Mouse (Mus musculus) liver, embryonic 13.5 days (tissue): ENCODE data around the gene Gm16253. TPM values are rescaled to one million over a fixed set of nuclear protein-coding genes. Genes with fewer than 3 reads are reported as not detected.

Experiments
- ATAC-seq: fragments of 200-750 bp; cut with Nextera tagmentation; 2 replicates; pipeline ENCODE4 v1.8.0; 2017; ENCODE audit warnings: low read depth, mild to moderate bottlenecking, moderate number of reproducible peaks, moderate library complexity
- DNase-seq: peaks from one replicate; pipeline ENCODE4 v3.0.0; 2022
- H3K27ac ChIP-seq: fragments of 300-500 bp; sonication (generic); 2 replicates; pipeline ENCODE4 v1.5.1; 2015; ENCODE audit warnings: moderate library complexity, mild to moderate bottlenecking, inconsistent platforms
- H3K27me3 ChIP-seq: fragments of 300-500 bp; sonication (generic); 2 replicates; pipeline ENCODE4 v1.6.1; 2015; ENCODE audit warnings: mild to moderate bottlenecking, inconsistent platforms
- H3K36me3 ChIP-seq: fragments of 300-500 bp; sonication (generic); 2 replicates; pipeline ENCODE4 v1.6.1; 2015; ENCODE audit warnings: mild to moderate bottlenecking, inconsistent platforms
- H3K4me1 ChIP-seq: fragments of 300-500 bp; sonication (generic); replicated peaks from 2 replicates; pipeline ENCODE4 v1.6.1; 2015; ENCODE audit warnings: inconsistent platforms
- H3K4me2 ChIP-seq: fragments of 300-500 bp; sonication (generic); 2 replicates; pipeline ENCODE4 v1.6.1; 2015; ENCODE audit warnings: inconsistent platforms, mild to moderate bottlenecking, moderate library complexity
- H3K4me3 ChIP-seq: fragments of 300-500 bp; sonication (generic); replicated peaks from 2 replicates; pipeline ENCODE4 v1.5.1; 2015; ENCODE audit warnings: mild to moderate bottlenecking, inconsistent platforms
- H3K9ac ChIP-seq: fragments of 300-500 bp; sonication (generic); 2 replicates; pipeline ENCODE4 v1.6.1; 2015; ENCODE audit warnings: mild to moderate bottlenecking, inconsistent platforms
- H3K9me3 ChIP-seq: fragments of 300-500 bp; sonication (generic); replicated peaks from 2 replicates; pipeline ENCODE4 v1.6.1; 2016; ENCODE audit warnings: inconsistent platforms
- WGBS: fragments of 180-500 bp; shearing (Covaris S2); methylation state at CpG from one replicate; pipeline ENCODE4 v1.1.7; 2015; ENCODE audit not compliant: insufficient replicate concordance; 5-methylcytosine and 5-hydroxymethylcytosine counted together
- polyA plus RNA-seq: library from polyadenylated mRNA; unstranded; fragments of >200 nt; fragmentation: Nextera tagmentation; extraction: Ambion mirVana; gene quantifications from 2 replicates; pipeline ENCODE4 v1.2.1, GENCODE M21; 2015

Gene Gm16253
- polyA plus RNA-seq = 0.29 TPM in 1 of 2 replicates, not detected in the other

- 18% methylated on average over 17 of the region's 17 CpGs for WGBS
- ATAC-seq = peak; percentile 85
- Histone ChIP-seq H3K9me3 (no peaks in the 10 kb centered on the region), H3K4me1 (peaks cover 67% of the 10 kb centered on the region), H3K27ac (peak within 1 kb of the TSS; percentile 72), H3K27me3 (no peaks in the 10 kb centered on the region), H3K36me3 (no peaks in the 10 kb centered on the region), H3K4me2 (peak within 1 kb of the TSS; percentile 71), H3K4me3 (peak within 1 kb of the TSS; percentile 45), H3K9ac (peak within 1 kb of the TSS; percentile 59)
- peak; percentile 76 for DNase-seq
These were observed at the start of gene Gm16253 for GRCm38 (mm10) chr3:96576690-96577541. TSS of gene Gm16253 (plus strand) at chr3:96576984.

DNA sequence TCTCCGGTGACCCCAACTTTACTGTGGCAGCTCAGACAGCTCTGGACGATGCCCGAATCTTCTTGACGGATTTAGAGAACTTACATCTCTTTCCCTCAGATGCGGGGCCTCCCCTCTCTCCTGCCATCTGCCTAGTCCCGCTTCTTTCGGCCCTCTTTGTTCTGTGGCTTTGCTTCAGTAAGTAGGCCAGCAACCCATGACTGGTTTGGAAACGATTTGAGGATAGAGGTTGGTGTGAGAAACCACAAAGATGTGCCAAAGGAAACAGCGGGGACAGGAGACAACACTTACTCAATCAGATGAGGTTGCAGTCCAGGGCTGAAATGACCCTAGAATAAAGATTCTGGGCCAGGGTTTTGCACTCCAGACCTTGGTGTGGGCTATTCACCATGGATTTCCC lies 48.3 kb upstream of the Gm16253 start:
- no peaks in the 10 kb centered on the region for H3K36me3 ChIP-seq
- H3K9me3 ChIP-seq = no peaks in the 10 kb centered on the region
- no peak overlapping the region for H3K9ac ChIP-seq
- DNase-seq (no peak), ATAC-seq (no peak)
- no peak overlapping the region for H3K27ac ChIP-seq
- H3K4me1 ChIP-seq = peaks cover 8% of the 10 kb centered on the region; the same call in 1 of the 2 replicates
- no peak overlapping the region for H3K4me3 ChIP-seq
- H3K4me2 ChIP-seq = no peak overlapping the region
- peaks cover 68% of the 10 kb centered on the region for H3K27me3 ChIP-seq
- WGBS = 36% methylated on average over 9 of the region's 9 CpGs

DNA sequence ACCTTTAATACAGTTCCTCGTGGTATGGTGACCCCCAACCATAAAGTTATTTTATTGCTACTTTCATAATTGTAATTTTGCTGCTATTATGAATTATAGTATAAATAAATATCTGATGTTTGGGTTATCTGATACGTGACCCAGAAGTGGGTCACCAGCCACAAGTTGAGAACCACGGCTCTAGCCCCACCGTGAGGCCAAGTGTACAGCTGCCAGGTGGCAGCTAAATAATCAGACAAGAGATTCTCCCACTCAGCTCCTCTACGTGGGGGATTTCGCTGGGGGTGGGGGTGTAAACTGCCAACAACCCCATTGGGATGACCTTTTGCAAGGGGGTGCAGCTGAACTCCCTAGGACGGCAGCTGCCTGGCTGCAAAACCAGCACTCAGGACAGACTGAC lies 44.7 kb upstream of the Gm16253 start:
- H3K27ac ChIP-seq = no peak overlapping the region
- H3K4me3 ChIP-seq = no peak overlapping the region
- DNase-seq (no peak), ATAC-seq (no peak)
- peaks cover 38% of the 10 kb centered on the region for H3K27me3 ChIP-seq
- peaks cover 5% of the 10 kb centered on the region; the same call in 1 of the 2 replicates for H3K4me1 ChIP-seq
- 44% methylated on average over 7 of the region's 7 CpGs for WGBS
- H3K9ac ChIP-seq = no peak overlapping the region
- H3K36me3 ChIP-seq = no peaks in the 10 kb centered on the region
- H3K4me2 ChIP-seq = no peak overlapping the region
- no peaks in the 10 kb centered on the region for H3K9me3 ChIP-seq

GRCm38 (mm10) chr3:96534300-96534699 lies 42.5 kb upstream of the Gm16253 start:
- ATAC-seq = no peak
- WGBS = 47% methylated on average over 2 of the region's 2 CpGs
- peaks cover 16% of the 10 kb centered on the region for H3K27me3 ChIP-seq

GRCm38 (mm10) chr3:96539316-96539715 lies 37.5 kb upstream of the Gm16253 start:
- H3K27ac ChIP-seq = no peak overlapping the region
- ATAC-seq = no peak
- no peaks in the 10 kb centered on the region for H3K4me1 ChIP-seq
- H3K4me2 ChIP-seq = no peak overlapping the region
- H3K36me3 ChIP-seq = no peaks in the 10 kb centered on the region
- no peak for DNase-seq
- H3K4me3 ChIP-seq = no peak overlapping the region
- H3K27me3 ChIP-seq = peaks cover 4% of the 10 kb centered on the region; the same call in 1 of the 2 replicates
- H3K9me3 ChIP-seq = no peaks in the 10 kb centered on the region
- WGBS = 52% methylated on average over 2 of the region's 2 CpGs
- H3K9ac ChIP-seq = no peak overlapping the region

More at GRCm38 (mm10) chr3:96534300-96534699, 42.5 kb upstream of the Gm16253 start:
- no peaks in the 10 kb centered on the region for H3K9me3 ChIP-seq
- H3K9ac ChIP-seq = no peak overlapping the region
- no peak overlapping the region for H3K4me2 ChIP-seq
- no peak overlapping the region for H3K27ac ChIP-seq
- H3K4me1 ChIP-seq = no peaks in the 10 kb centered on the region
- H3K4me3 ChIP-seq = no peak overlapping the region
- no peaks in the 10 kb centered on the region for H3K36me3 ChIP-seq
- no peak for DNase-seq

DNA sequence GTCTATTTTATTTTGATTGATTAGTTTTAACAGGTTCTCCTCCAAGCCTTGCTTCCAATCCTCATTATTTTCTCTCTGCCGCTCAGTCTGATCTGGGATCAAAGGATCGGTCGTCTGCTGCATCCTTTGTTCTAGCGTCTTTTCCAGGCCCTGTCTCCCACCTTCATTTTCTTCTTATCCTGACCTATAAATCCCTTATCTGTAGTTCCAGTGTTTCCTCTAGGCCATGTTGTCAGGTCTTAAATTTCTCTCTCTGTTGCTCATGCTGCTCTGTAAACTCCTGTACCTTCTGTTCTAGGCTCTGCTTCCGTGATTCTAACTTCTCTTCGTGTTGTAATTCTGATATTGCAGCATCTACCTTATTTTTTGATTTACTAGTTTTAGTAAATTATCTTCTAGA lies 36.0 kb upstream of the Gm16253 start:
- Histone ChIP-seq H3K4me1 (no peaks in the 10 kb centered on the region), H3K27me3 (peaks cover 4% of the 10 kb centered on the region; the same call in 1 of the 2 replicates), H3K27ac (no peak overlapping the region), H3K36me3 (no peaks in the 10 kb centered on the region), H3K4me2 (no peak overlapping the region), H3K9ac (no peak overlapping the region), H3K4me3 (no peak overlapping the region), H3K9me3 (no peaks in the 10 kb centered on the region)
- DNase-seq = no peak
- 34% methylated on average over 6 of the region's 6 CpGs for WGBS
- no peak for ATAC-seq

DNA sequence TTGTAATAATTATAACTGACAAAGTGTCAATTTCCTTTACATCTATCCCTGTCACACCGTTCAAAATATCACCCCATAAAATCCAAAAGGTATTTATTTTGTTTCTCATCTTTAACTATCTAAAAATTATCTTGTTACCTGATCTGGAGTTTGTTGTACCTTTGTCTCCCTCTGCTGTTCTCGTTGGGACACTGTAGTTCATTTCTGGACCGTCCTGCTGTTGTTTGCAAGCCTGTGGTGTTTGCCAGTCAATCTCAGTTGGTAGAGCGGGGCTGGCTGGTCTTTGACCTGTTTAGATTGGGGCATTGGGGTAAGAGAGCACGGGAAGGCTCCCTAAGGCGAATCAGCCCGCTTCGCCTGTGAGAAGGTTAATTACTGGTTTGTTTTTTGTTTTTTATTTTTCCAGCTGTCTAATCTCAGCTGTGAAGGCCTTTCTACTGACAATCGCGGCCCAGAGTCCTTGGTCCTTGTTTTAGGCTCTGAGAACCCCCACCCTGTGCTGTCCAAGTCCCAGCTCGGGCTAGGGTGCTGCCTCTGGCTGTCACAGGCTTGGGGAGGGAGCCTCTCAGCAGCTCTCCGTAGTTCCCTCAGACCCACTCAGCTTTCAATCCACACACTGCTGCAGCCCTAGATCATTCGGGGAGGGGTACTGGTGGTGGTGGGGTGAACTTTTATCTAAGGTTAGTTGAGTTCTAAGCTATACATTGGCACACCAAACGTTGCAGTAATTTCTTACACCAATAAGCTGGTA lies 35.3 kb upstream of the Gm16253 start:
- H3K27me3 ChIP-seq = peaks cover 4% of the 10 kb centered on the region; the same call in 1 of the 2 replicates
- no peak overlapping the region for H3K4me3 ChIP-seq
- H3K9ac ChIP-seq = no peak overlapping the region
- no peak for DNase-seq
- H3K4me1 ChIP-seq = no peaks in the 10 kb centered on the region
- no peaks in the 10 kb centered on the region for H3K9me3 ChIP-seq
- no peak for ATAC-seq
- no peaks in the 10 kb centered on the region for H3K36me3 ChIP-seq
- WGBS = 29% methylated on average over 14 of the region's 14 CpGs
- H3K4me2 ChIP-seq = no peak overlapping the region
- H3K27ac ChIP-seq = no peak overlapping the region

GRCm38 (mm10) chr3:96542554-96542953 lies 34.2 kb upstream of the Gm16253 start:
- Histone ChIP-seq H3K27ac (no peak overlapping the region), H3K27me3 (peaks cover 4% of the 10 kb centered on the region; the same call in 1 of the 2 replicates), H3K4me3 (no peak overlapping the region), H3K36me3 (no peaks in the 10 kb centered on the region), H3K9ac (no peak overlapping the region), H3K4me2 (no peak overlapping the region), H3K4me1 (peaks cover 4% of the 10 kb centered on the region; the same call in 1 of the 2 replicates), H3K9me3 (no peaks in the 10 kb centered on the region)
- ATAC-seq (no peak), DNase-seq (no peak)
- WGBS = 67% methylated on average over 8 of the region's 8 CpGs

GRCm38 (mm10) chr3:96543345-96543744 lies 33.4 kb upstream of the Gm16253 start:
- Histone ChIP-seq H3K36me3 (no peaks in the 10 kb centered on the region), H3K27me3 (peaks cover 4% of the 10 kb centered on the region; the same call in 1 of the 2 replicates), H3K4me1 (peaks cover 6% of the 10 kb centered on the region; the same call in 1 of the 2 replicates), H3K9me3 (no peaks in the 10 kb centered on the region), H3K27ac (no peak overlapping the region), H3K9ac (no peak overlapping the region), H3K4me3 (no peak overlapping the region), H3K4me2 (no peak overlapping the region)
- ATAC-seq (no peak), DNase-seq (no peak)
- WGBS = 73% methylated on average over 11 of the region's 11 CpGs

DNA sequence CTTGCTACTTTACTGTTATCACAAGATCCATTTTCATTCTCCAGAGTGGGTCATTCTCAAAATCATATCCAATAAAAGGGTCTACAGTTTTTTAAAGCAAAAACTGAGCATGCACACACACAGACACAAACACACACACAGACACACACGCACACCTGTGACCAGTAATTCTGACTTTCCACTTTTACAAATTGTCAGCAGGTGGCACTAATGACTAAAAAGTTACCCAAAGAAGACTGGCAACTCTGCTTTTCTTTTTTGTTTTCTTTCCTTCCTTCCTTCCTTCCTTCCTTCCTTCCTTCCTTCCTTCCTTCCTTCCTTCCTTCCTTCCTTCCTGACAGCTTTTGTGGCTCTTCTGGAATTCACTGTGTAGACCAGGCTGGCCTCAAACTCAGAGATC lies 31.2 kb upstream of the Gm16253 start:
- 37% methylated on average over 1 of the region's 1 CpGs for WGBS
- H3K36me3 ChIP-seq = no peaks in the 10 kb centered on the region
- ATAC-seq (no peak), DNase-seq (no peak)
- peaks cover 6% of the 10 kb centered on the region; the same call in 1 of the 2 replicates for H3K4me1 ChIP-seq
- H3K9me3 ChIP-seq = no peaks in the 10 kb centered on the region
- H3K27ac ChIP-seq = no peak overlapping the region
- no peak overlapping the region for H3K9ac ChIP-seq
- peaks cover 4% of the 10 kb centered on the region; the same call in 1 of the 2 replicates for H3K27me3 ChIP-seq
- H3K4me2 ChIP-seq = no peak overlapping the region
- H3K4me3 ChIP-seq = no peak overlapping the region

- ATAC-seq = no peak
- H3K9ac ChIP-seq = no peak overlapping the region
- no peak overlapping the region for H3K27ac ChIP-seq
- peaks cover 4% of the 10 kb centered on the region; the same call in 1 of the 2 replicates for H3K27me3 ChIP-seq
- no peaks in the 10 kb centered on the region for H3K36me3 ChIP-seq
- no peaks in the 10 kb centered on the region for H3K9me3 ChIP-seq
- DNase-seq = no peak
- peaks cover 9% of the 10 kb centered on the region for H3K4me1 ChIP-seq
- no peak overlapping the region for H3K4me3 ChIP-seq
- H3K4me2 ChIP-seq = no peak overlapping the region
- WGBS = 47% methylated on average over 4 of the region's 4 CpGs
These were observed 29.9 kb upstream of the Gm16253 start for GRCm38 (mm10) chr3:96546880-96547279.
